Mouse (Mus musculus) right cerebral cortex, postnatal 36 days (tissue): ENCODE data around the gene Ksr1.
A peak's percentile ranks its signal among the peaks of the same experiment; 100 is the strongest.

Experiments used
- DNase-seq, 2 experiments: peaks; one replicate each; pipeline ENCODE4 v3.0.0; 2022; ENCODE audit warnings: low spot score in 2 of 2, mixed read lengths in 1 of 2

Gene Ksr1

GRCm38 (mm10) chr11:79093986-79094695 lies 52.1 kb downstream of the Ksr1 start:
- DNase-seq = no peak

GRCm38 (mm10) chr11:79093386-79093906 lies 52.8 kb downstream of the Ksr1 start:
- DNase-seq = no peak

GRCm38 (mm10) chr11:79092802-79093201 lies 53.4 kb downstream of the Ksr1 start:
- no peak for DNase-seq

- no peak for DNase-seq
Measured at GRCm38 (mm10) chr11:79092245-79092644, 54.0 kb downstream of the Ksr1 start.

- no peak for DNase-seq
Measured at GRCm38 (mm10) chr11:79089756-79090155, 56.5 kb downstream of the Ksr1 start.

GRCm38 (mm10) chr11:79089027-79089426 lies 57.2 kb downstream of the Ksr1 start:
- DNase-seq = no peak

GRCm38 (mm10) chr11:79088325-79088724 lies 57.9 kb downstream of the Ksr1 start:
- DNase-seq = no peak

- DNase-seq = no peak
Measured at GRCm38 (mm10) chr11:79087731-79088311, 58.4 kb downstream of the Ksr1 start.

GRCm38 (mm10) chr11:79086787-79087186 lies 59.4 kb downstream of the Ksr1 start:
- DNase-seq = no peak

- DNase-seq = no peak
Measured at GRCm38 (mm10) chr11:79085059-79085458, 61.1 kb downstream of the Ksr1 start.

- peak; percentile 39 to 48 for DNase-seq
Measured at GRCm38 (mm10) chr11:79083018-79083441, 63.2 kb downstream of the Ksr1 start.

GRCm38 (mm10) chr11:79080965-79081891 lies 65.0 kb downstream of the Ksr1 start:
- DNase-seq = no peak

GRCm38 (mm10) chr11:79080081-79080480 lies 66.1 kb downstream of the Ksr1 start:
- peak; percentile 40 to 52 for DNase-seq

GRCm38 (mm10) chr11:79076484-79076883 lies 69.7 kb downstream of the Ksr1 start:
- no peak for DNase-seq

- DNase-seq = no peak
Measured at GRCm38 (mm10) chr11:79075044-79075443, 71.2 kb downstream of the Ksr1 start.

GRCm38 (mm10) chr11:79074611-79075010 lies 71.6 kb downstream of the Ksr1 start:
- DNase-seq = no peak

GRCm38 (mm10) chr11:79073583-79073982 lies 72.6 kb downstream of the Ksr1 start:
- no peak for DNase-seq

- DNase-seq = peak; percentile 73 to 81
Measured at GRCm38 (mm10) chr11:79072108-79072507, 74.1 kb downstream of the Ksr1 start.

- no peak for DNase-seq
Measured at GRCm38 (mm10) chr11:79071082-79071972, 74.9 kb downstream of the Ksr1 start.

GRCm38 (mm10) chr11:79069453-79070153 lies 76.6 kb downstream of the Ksr1 start:
- no peak for DNase-seq
